Mouse (Mus musculus) testis, adult 2 months (tissue): ENCODE data around the gene Sox15.

Source experiments
- CTCF ChIP-seq: fragments of 200-500 bp; IDR thresholded peaks from 2 replicates; pipeline ENCODE4 v1.5.1; 2012; ENCODE audit warnings: low read depth, mild to moderate bottlenecking, inconsistent platforms, low read length, moderate library complexity; ENCODE audit not compliant: control insufficient read depth, insufficient read depth, insufficient replicate concordance
- POLR2A ChIP-seq: fragments of 200-500 bp; IDR thresholded peaks from 2 replicates; pipeline ENCODE4 v1.6.1; 2012; ENCODE audit warnings: low read depth, mild to moderate bottlenecking, inconsistent platforms, low read length, moderate library complexity; ENCODE audit not compliant: control insufficient read depth

DNA sequence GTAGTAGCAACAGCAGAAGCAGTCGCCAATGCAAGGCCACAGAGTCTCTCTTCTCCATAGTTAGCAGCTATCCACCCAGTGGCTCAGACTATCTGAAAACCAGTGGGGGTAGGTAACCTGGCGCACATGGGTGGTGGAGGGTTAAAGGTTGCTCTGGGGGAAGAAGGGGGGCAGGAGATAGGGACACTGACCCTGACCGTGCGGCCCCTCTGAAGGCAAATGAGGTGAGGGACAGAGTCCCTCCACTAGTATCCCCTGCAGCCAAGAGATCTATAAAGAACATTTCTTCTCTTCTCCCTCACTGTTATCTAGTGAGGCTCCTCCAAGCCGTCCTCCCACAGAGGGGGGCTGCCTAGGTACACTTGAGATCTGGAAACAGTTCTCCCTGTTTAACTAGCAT lies 37.3 kb upstream of the Sox15 start, which contains the start of gene Shbg:
- TF ChIP-seq CTCF = no peak
- no peak for TF ChIP-seq POLR2A
